Mouse (Mus musculus) frontal cortex, postnatal 25 days (tissue): ENCODE results near the gene Sec11a.
"Not testable (repeated sequence)": the region's sequence is repeated elsewhere in the genome, so short reads cannot be mapped to it uniquely, and the experiment has no call there.

Experiments
- DNase-seq, 2 experiments: peaks; one replicate each; pipeline ENCODE4 v3.0.0; 2022; ENCODE audit warnings: low spot score in 2 of 2

Sec11a gene

GRCm38 (mm10) chr7:80956891-80957290 lies 9.3 kb upstream of the Sec11a start:
- DNase-seq, result no peak

- no peak for DNase-seq
These were observed 6.7 kb upstream of the Sec11a start for GRCm38 (mm10) chr7:80954251-80954650.

DNA sequence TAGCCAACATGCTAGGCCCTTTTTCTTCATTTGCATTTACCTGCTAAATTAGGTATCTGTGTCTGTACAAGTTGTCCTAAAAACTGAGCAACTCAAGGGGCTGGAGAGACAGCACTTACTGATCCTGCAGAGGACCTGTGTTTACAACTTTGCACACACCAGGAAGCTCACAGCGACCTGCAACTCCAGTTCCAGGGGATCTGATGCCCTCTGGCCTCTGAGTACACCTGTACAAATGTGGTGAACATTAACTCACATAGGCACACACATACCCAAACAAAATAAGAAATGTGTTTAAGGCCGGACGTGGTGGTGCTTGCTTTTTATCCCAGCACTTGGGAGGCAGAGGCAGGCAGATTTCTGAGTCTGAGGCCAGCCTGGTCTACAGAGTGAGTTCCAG lies 4.6 kb upstream of the Sec11a start:
- no peak for DNase-seq

DNA sequence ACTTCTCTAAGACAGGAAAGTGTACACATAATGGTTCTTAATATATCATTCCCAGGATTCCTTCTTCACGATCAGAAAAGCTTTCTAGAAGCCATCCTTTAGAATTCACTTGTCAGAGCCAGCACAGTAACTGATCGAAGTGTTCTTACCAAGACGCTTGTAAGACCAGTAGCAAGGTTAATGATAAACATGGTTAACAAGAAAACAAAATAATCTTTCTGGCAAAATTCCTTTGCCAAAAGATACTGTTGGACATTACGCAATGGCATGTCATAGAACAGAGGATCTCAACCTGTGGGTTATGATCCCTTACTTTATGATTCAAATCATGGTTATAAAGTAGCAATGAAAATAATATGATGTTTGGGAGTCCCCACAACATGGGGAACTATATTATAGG lies 3.9 kb upstream of the Sec11a start:
- DNase-seq, result no peak

DNA sequence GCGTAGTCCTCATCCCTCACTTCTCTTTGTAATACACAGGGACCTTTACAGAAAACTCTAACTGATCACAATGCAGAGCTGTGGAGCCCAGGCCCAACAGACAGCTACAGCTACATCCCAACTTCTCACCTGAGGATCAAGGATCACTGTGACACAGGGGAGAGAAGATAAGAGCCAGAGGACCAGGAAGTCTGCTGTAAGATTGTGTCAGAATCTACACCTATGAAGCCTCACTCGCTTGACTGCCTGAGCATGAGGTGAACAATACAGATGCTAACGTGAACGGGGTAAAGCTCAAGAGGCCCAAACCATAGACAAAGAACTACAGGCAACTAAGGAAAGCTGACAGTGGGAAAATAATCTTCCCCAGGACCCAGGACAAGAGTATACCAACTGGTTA lies 7.8 kb downstream of the Sec11a start:
- no peak for DNase-seq

- DNase-seq, result not testable (repeated sequence)
These were observed 10.3 kb downstream of the Sec11a start for GRCm38 (mm10) chr7:80937304-80937666.

DNA sequence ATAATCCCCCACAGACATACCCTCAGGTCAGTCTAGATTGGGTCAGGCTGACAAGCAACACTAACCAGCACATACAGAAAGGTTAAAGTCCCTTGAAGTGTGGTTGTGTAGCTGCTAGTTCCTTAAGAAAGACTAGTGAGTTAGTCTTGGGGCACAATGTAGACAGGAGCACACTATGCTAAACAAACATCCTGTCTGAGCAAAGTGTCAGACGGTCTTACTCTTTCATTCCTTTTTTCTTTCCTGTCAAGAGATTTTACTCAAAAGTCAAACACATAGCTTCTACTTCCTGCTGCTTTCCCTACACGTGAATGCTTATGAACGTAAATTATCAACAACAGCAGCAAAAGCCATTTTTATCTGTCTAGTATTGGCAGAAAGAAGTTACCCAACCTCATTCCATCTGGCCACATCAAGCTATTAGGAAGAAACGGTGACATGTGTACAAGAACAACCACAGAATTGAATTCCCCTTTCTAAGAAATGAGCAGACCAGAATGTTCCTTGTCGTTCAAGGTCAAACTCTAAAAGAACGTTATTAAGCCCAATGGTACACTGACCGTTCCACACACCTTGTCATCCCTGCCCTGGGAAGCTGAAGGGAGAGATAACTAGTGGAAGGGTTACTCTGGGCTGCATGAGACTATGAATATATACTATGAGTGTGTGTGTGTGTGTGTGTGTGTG lies 10.8 kb downstream of the Sec11a start:
- not testable (repeated sequence) for DNase-seq

GRCm38 (mm10) chr7:80935834-80936233 lies 11.7 kb downstream of the Sec11a start:
- no peak for DNase-seq

GRCm38 (mm10) chr7:80932777-80933176 lies 14.8 kb downstream of the Sec11a start:
- DNase-seq, result no peak

DNA sequence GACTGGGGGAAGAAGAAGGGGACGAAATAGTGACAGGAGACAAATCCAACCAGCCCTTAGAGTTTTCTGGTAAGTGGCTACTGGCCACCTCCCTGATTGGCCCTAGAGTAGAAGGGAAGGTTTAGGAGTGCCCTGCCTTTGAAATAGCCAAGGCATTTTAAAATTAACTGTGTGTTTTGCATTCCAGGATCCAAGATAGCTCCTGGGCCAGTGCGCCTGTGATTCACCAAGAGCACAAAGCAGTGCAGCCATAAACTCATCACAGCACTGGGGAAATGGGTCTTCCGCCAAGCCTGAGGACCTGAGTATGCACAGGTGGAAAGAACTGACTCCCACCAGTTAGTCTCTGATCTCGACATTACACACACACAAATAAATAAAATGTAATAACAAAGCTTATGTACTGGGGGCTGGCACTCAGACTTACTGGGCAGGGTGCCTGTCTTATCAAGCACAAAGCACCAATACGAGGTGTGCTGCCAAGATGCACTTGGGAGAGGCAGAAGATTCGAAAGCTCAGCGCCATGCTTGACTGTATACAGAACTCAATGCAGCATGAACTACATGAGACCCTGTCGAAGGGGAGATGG lies 15.9 kb downstream of the Sec11a start:
- no peak for DNase-seq

DNA sequence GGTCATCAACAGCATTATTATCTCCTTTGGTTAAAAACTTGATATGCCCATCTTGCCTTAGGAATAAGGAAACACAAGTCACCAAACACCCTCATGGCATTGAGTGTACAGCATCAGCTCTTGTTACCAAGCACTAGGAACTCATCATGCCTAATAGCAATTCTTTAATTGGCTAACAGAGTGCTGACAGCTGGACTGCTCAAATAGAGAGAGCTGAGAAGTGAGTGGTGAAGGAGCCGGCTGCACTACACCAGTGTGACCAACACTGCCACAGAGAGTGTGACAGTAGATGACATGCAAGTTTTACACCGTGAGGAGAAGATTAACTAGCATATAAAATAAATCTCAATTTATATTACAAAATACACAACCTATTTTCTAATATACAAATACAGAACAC lies 24.4 kb downstream of the Sec11a start:
- no peak for DNase-seq

DNA sequence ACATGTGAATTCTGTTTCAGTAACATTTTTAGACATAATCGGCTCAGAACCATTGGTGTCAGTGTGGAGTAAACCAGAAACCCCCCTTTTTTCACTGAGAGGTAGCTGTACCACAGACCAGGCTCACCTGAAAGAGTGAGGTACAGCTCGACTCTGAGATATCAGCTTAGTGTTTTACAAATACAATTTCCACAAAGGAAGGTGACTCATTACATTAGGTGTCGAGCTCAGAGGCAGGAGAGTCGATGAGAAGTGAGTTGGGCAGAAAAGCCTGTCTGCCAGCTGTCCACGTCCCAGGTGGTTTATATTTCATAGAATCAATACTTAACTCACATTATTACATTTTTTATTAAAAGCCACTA lies 28.0 kb downstream of the Sec11a start:
- no peak for DNase-seq

DNA sequence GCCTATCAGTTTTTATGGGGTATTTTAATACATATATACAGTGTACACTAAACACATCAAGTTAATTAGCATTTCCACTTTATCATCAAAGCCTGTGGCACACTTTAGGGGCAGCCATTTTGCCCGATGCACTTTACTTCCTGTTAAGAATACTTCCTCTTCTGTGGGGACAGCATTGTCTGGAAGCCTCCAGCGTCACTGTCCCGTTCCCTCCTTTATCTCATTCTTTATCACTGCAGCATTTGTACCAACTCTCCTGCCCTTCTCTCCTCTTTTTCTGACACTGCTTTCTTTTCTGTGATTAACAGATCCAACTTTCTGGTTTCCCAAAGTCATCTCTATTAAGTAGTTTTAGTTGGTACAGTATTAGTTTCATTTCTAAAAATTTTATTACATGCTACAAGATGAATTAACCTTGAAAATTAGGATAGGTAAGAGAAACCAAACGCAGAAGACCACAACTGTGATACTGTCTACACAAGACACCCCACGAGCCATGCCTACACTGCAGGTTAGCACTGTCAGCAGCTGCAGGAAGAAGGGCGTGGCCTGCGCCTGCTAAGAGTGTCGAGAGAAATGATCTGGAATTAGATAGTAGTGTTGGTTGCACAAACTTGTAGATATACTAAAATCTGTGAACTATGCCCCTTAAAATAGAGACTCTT lies 28.5 kb downstream of the Sec11a start:
- DNase-seq, result no peak

GRCm38 (mm10) chr7:80917916-80918465 lies 29.6 kb downstream of the Sec11a start:
- DNase-seq, result no peak

DNA sequence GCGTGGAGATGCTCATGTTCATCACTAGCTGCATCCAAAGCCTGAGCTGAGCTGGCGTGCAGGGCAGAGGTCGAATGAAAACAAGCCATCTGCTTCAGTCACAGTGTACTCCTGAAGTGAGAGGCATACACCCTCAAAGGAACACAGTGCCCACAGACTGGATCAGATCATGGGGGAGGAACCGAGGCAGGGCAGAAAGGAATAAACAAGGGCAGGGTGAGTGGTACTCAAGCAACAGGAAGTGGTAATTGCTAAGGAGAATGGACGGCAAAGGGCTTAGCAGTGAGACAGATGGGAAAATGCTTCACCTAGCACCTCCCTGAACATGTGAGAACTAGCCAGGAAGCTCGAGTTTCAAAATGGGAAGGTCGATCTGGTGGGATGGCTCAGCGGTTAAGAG lies 35.1 kb downstream of the Sec11a start:
- no peak for DNase-seq

GRCm38 (mm10) chr7:80911053-80911452 lies 36.5 kb downstream of the Sec11a start:
- no peak for DNase-seq

GRCm38 (mm10) chr7:80904921-80905515 lies 42.6 kb downstream of the Sec11a start, which contains the start of gene Nmb:
Gene Nmb, minus strand, starts transcription at chr7:80905076.
- peak; percentile 33 to 40 for DNase-seq

DNA sequence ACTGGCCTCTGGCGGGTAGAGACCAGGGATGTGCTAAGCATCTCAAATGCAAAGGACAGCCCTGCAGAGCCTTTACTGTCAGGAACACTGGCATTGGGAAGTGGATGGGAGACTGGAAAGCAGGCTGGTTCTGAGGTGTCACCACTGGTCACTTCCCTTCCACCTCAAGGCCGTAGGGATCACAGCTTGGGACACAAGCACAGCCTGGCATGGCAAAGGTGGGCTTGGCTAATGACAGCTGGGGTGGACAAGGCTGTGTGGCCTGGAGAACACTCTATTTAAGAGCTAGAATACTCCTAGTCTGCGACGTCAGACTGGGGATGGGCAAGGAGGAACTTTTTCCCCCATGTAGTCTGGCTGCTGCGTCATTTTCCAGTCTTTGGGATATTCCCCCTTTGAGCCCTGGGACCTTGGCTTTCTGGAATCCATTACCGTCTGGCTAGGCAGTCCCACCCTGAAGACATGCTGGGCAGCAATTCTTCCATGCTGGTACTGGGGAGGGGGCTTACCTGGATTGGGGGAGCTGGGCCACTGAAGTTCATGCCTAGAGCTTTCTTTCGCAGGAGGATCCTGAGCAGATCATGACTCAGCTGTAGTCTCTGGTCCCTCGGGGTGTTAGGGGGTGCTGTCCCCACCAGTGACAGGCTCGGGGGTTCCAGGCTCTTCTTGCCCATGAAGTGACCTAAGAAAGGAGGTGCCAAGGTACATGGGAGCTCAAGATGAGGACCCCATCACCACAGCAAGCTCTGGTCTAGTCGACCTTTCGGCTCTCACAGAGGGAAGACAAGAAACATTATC lies 43.8 kb downstream of the Sec11a start:
- DNase-seq, result no peak

DNA sequence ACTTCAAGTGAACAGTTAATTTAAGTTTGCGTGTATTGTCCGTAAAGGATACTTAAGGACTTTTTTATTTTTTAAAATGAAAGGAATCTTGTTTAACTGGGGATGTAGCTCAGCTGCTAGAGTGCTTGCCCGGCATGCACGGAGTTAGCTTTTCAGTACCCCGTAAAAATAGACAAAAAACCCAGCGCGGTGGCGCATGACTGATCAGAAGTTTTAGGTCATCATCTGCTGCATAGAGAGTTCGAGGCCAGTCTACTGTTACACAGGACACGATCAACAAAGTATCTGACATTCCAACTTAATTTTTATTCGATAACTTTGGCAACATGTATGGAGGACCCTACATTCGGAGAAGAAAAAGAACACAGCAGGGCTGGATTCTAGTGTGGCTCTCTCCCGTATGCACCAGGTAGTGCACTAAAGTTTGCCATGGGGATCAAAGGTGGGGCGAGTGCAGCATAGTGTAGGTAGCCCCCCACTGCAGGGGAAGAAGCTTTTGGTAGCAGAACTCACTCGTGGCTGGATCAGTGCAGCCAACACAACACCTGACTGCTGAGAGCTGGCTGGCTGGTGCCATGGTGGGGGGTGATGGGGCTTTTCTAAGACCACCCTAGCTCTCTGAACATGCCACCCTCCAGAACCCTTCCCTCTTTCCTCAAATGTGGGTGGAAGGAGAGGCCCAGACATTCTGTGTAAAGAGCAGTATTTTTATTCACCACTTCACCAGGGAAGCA lies 45.9 kb downstream of the Sec11a start:
- no peak for DNase-seq

DNA sequence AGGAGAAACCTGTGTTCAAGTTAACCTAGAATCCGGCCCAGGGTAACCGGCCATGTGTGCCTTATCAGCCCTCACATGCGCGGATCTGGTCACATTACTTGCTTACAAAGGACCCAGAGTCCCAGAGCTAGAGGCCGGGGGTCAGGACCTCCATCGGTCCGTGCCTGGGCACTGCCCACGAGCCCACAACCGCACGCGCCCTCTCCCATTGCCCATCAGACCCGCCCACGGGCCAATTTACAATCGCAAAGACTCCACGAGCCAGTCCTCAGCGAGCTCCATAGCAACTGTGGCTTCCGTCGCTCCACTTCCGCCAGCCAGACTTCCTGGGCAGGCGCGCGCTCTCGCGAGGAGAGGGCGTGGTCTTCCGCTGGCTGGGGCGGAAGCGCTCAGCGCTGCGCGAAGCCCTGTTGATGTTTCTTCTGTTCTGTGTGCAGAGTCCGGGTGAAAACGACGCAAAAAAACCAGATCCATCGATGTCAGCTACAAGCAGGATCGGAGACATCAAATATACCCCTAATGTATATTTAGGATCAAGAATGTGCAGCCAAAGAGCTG lies 46.6 kb downstream of the Sec11a start, which contains the start of gene Wdr73:
TSS of gene Wdr73 (minus strand) at position 326 of the 558 bp plus-strand sequence.
- DNase-seq, result peak; percentile 73 to 81

DNA sequence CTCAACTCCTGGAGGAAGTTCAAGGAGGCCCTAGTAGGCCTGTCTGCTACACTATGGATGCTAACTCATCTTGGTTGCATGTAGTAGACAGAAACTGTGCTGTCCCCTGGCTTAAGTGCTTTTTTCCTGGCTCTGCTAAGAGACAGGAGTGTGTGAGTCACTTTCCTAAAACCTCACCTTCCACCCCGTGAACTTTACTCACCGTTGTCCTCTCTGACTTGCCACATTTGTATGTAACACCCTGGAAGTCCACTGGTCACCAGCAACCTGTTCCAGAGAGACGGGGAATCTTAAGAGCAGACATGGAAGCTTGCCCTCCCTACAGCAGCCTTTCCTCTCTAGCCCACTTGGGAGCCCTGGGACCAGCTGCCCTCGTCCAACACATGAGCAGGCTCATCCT lies 49.9 kb downstream of the Sec11a start:
- no peak for DNase-seq
